Mouse (Mus musculus) liver, postnatal 0 days (tissue): ENCODE data around the gene Ptcd3.

ENCODE experiments used
- CTCF ChIP-seq: sonication (generic); IDR thresholded peaks from 2 replicates; pipeline ENCODE4 v1.5.1; 2016; ENCODE audit warnings: antibody characterized with exemption, low read depth
- EP300 ChIP-seq: IDR thresholded peaks from 2 replicates; pipeline ENCODE4 v1.6.1; 2016; ENCODE audit warnings: antibody characterized with exemption, low read depth, mild to moderate bottlenecking

- TF ChIP-seq CTCF (no peak), EP300 (no peak)
Observed at GRCm38 (mm10) chr6:71945101-71945500, 36.6 kb upstream of the Ptcd3 start.
